Mouse (Mus musculus): ENCODE data around the gene Foxred2. TPM values are rescaled to one million over a fixed set of nuclear protein-coding genes. Genes with fewer than 3 reads are reported as not detected.

The Foxred2 gene
- polyA plus RNA-seq, 1 experiment from 2014 or later, result 6.2 TPM

DNA sequence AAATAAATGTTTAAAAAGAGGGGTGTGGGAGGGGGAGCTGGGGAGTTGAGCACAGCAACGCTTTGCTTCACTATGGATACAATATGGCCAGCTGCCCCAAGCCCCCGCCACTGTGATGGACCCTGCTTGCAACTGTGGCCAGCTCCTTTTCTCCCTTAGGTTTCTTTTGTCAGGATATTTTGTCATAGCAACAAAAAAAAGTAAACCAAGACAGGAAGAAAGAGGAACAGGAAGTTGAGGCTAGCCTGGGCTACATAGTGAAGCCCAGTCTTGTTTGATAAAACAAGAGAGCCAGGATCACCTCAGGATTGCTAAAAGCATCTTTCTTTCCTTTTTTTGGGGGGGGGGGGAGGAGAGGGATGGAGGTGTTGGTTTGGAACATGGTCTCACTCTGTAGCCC is 31.3 kb downstream of the Foxred2 start:
- Histone ChIP-seq H3K36me3 (peaks cover 67% of the 10 kb centered on the region), H3K27me3 (no peaks in the 10 kb centered on the region), H3K9me3 (no peaks in the 10 kb centered on the region), H3K4me3 (no peak overlapping the region), H3K9ac (no peak overlapping the region), H3K4me2 (no peak overlapping the region), H3K27ac (no peak overlapping the region), H3K4me1 (replicated peaks) (peaks cover 21% of the 10 kb centered on the region)
- ATAC-seq (ENCODE audit: low FRiP score), result no peak
- WGBS, result 95% methylated on average over 2 of the region's 2 CpGs

- Histone ChIP-seq H3K4me3 (no peak overlapping the region), H3K27me3 (no peaks in the 10 kb centered on the region), H3K4me2 (no peak overlapping the region), H3K9ac (no peak overlapping the region), H3K36me3 (peaks cover 83% of the 10 kb centered on the region), H3K9me3 (no peaks in the 10 kb centered on the region), H3K4me1 (replicated peaks) (peaks cover 12% of the 10 kb centered on the region), H3K27ac (no peak overlapping the region)
- no peak for ATAC-seq (ENCODE audit: low FRiP score)
- WGBS, result 74% methylated on average over 9 of the region's 9 CpGs
Measured at GRCm38 (mm10) chr15:77923267-77924035, 33.1 kb downstream of the Foxred2 start.

GRCm38 (mm10) chr15:77922710-77923109 is 33.8 kb downstream of the Foxred2 start:
- H3K9me3 ChIP-seq, result no peaks in the 10 kb centered on the region
- no peaks in the 10 kb centered on the region for H3K27me3 ChIP-seq
- peaks cover 89% of the 10 kb centered on the region for H3K36me3 ChIP-seq
- no peak overlapping the region for H3K9ac ChIP-seq
- ATAC-seq (ENCODE audit: low FRiP score), result no peak
- H3K27ac ChIP-seq, result no peak overlapping the region
- H3K4me2 ChIP-seq, result no peak overlapping the region
- 84% methylated on average over 9 of the region's 9 CpGs for WGBS
- H3K4me1 ChIP-seq (replicated peaks), result peaks cover 5% of the 10 kb centered on the region
- H3K4me3 ChIP-seq, result no peak overlapping the region

- Histone ChIP-seq H3K9me3 (no peaks in the 10 kb centered on the region), H3K4me3 (no peak overlapping the region), H3K4me1 (replicated peaks) (no peaks in the 10 kb centered on the region), H3K27ac (no peak overlapping the region), H3K27me3 (no peaks in the 10 kb centered on the region), H3K4me2 (no peak overlapping the region), H3K36me3 (peaks cover 82% of the 10 kb centered on the region), H3K9ac (no peak overlapping the region)
- 85% methylated on average over 6 of the region's 6 CpGs for WGBS
- no peak for ATAC-seq (ENCODE audit: low FRiP score)
Measured at GRCm38 (mm10) chr15:77921636-77922035, 34.9 kb downstream of the Foxred2 start.

DNA sequence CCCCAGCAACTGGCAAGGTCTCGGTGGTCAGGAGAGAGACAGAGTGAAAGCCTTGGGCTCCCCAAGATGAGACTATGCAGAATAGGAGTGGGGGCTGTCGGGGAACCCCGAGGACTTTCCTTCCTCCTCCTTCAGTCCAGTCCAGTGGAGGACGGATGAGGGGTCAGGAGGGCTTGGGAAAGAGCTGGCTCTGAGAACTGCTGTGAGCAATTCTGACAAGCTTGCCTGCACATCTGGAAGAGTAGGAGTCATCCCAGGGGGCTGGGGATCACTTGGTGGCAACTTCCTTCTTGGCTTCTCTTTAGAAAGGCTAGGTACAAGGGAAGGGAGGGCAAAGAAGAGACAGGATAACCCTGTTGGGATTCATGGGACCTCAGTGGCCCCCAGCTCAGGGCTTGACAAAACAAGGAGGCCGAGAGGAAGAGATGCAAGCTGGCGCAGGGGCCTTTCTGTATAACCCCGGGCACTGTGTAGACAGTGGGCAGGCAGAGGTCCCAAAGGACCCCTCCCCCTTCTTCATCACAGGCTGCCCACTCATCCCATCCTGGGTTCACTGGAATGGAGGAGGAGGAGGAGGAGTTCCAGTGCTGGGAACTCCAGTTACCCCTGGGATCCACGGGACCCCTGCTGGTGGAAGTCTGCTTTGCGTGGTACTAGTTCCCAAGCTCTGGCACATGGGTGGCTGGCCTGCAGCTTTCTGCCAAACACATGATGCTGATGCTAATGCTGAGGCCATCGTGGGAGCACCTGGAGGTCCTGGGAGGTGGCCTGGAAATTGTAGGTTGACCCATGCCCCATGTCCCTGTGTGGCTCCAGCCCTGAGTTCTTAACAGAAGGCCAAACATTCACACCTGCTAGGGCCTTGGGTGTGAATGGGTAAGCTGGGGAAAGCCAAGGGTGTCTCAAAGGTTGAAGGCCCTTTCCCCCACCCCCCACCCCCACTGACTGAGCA is 35.7 kb downstream of the Foxred2 start:
- Histone ChIP-seq H3K4me3 (no peak overlapping the region), H3K4me2 (no peak overlapping the region), H3K36me3 (peaks cover 82% of the 10 kb centered on the region), H3K9me3 (no peaks in the 10 kb centered on the region), H3K27me3 (no peaks in the 10 kb centered on the region), H3K4me1 (replicated peaks) (no peaks in the 10 kb centered on the region), H3K27ac (no peak overlapping the region; the same call in 1 of the 2 replicates), H3K9ac (no peak overlapping the region)
- WGBS, result 80% methylated on average over 10 of the region's 10 CpGs
- ATAC-seq (ENCODE audit: low FRiP score), result no peak

DNA sequence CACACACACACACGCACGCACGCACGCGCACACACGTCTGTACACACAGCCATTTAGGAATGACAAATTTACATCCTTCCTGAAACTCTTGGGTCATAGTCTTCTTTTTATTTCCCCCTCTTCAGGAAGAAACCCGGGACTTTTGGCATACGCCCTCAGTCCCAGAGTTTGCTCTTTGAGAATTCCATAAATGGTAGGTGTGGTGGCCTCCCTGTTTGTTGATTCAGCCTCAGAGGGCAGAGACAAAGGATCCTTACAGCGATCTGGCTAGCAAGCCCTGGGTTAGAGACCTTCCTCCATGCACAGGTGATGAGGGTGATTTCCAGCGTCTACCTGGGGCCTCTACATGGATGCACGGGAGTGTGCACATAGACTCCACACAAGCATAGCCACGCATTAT is 37.1 kb downstream of the Foxred2 start:
- ATAC-seq (ENCODE audit: low FRiP score), result no peak
- Histone ChIP-seq H3K9ac (peak overlapping the region; percentile 14; the same call in 1 of the 2 replicates), H3K4me3 (no peak overlapping the region), H3K4me2 (no peak overlapping the region), H3K36me3 (peaks cover 85% of the 10 kb centered on the region), H3K27ac (no peak overlapping the region), H3K9me3 (no peaks in the 10 kb centered on the region), H3K27me3 (no peaks in the 10 kb centered on the region), H3K4me1 (replicated peaks) (no peaks in the 10 kb centered on the region)
- 92% methylated on average over 12 of the region's 12 CpGs for WGBS

- Histone ChIP-seq H3K9ac (no peak overlapping the region), H3K9me3 (no peaks in the 10 kb centered on the region), H3K27ac (no peak overlapping the region), H3K4me1 (replicated peaks) (peaks cover 2% of the 10 kb centered on the region; the same call in 1 of the 2 replicates), H3K36me3 (peaks cover 75% of the 10 kb centered on the region), H3K27me3 (no peaks in the 10 kb centered on the region), H3K4me3 (no peak overlapping the region), H3K4me2 (no peak overlapping the region)
- peak; percentile 51 for ATAC-seq (ENCODE audit: low FRiP score)
- 41% methylated on average over 8 of the region's 8 CpGs for WGBS
Measured at GRCm38 (mm10) chr15:77916851-77917544, 39.5 kb downstream of the Foxred2 start.

DNA sequence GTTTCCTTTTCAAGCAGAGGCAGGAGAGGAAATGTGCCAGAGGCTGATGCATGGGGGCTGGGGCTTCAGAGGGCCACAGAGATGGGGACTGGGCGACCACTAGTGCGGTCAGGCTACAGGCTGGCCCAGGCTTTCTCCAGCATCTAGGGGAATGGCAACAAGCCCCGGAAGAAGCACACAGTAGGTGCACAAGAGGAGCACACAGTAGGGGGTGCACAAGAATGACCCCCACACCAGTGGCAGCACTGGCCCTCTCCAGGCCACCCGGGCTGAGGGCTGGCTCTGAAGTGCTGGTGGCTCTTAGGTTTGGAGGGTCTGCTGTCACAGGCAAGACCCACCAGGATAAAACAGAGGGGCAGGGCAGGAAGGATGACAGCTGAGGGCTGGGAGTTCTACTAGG is 41.2 kb downstream of the Foxred2 start:
- Histone ChIP-seq H3K27ac (no peak overlapping the region), H3K4me2 (no peak overlapping the region), H3K9me3 (no peaks in the 10 kb centered on the region), H3K4me1 (replicated peaks) (peaks cover 2% of the 10 kb centered on the region; the same call in 1 of the 2 replicates), H3K27me3 (no peaks in the 10 kb centered on the region), H3K4me3 (no peak overlapping the region), H3K36me3 (peaks cover 61% of the 10 kb centered on the region), H3K9ac (no peak overlapping the region)
- ATAC-seq (ENCODE audit: low FRiP score), result no peak
- 95% methylated on average over 4 of the region's 4 CpGs for WGBS

GRCm38 (mm10) chr15:77914507-77914906 is 42.0 kb downstream of the Foxred2 start:
- peaks cover 2% of the 10 kb centered on the region; the same call in 1 of the 2 replicates for H3K4me1 ChIP-seq (replicated peaks)
- H3K36me3 ChIP-seq, result peaks cover 54% of the 10 kb centered on the region
- H3K4me3 ChIP-seq, result no peak overlapping the region
- no peak overlapping the region for H3K4me2 ChIP-seq
- no peak overlapping the region for H3K9ac ChIP-seq
- H3K27me3 ChIP-seq, result no peaks in the 10 kb centered on the region
- ATAC-seq (ENCODE audit: low FRiP score), result no peak
- WGBS, result 96% methylated on average over 3 of the region's 3 CpGs
- H3K9me3 ChIP-seq, result no peaks in the 10 kb centered on the region
- no peak overlapping the region for H3K27ac ChIP-seq

DNA sequence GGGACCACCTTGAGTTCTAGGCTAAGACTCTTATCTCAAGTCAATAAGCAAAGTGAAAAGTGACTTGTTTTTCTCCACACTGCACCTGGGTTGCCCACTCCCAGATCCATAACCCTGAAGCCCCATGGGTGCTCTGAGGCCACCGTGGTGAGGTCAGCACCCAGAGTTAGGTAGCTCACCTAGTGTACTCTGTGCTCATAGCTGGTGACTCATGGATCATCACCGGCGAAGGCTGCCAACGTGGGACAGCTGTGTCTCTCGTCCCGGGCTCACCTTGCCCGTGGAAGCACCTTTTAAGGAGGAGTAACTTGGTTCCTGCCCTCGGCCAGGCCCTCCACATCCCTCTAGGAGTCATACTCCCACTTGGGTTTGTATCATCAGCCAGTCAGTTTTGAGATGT is 43.5 kb downstream of the Foxred2 start:
- H3K4me1 ChIP-seq (replicated peaks), result peaks cover 2% of the 10 kb centered on the region; the same call in 1 of the 2 replicates
- no peaks in the 10 kb centered on the region for H3K9me3 ChIP-seq
- H3K4me2 ChIP-seq, result no peak overlapping the region
- peaks cover 40% of the 10 kb centered on the region for H3K36me3 ChIP-seq
- H3K27me3 ChIP-seq, result no peaks in the 10 kb centered on the region
- H3K4me3 ChIP-seq, result no peak overlapping the region
- WGBS, result 92% methylated on average over 8 of the region's 8 CpGs
- H3K9ac ChIP-seq, result 0 out of 2 replicates have a peak overlapping the region, but pooled peaks have one; percentile 6
- no peak for ATAC-seq (ENCODE audit: low FRiP score)
- H3K27ac ChIP-seq, result no peak overlapping the region

DNA sequence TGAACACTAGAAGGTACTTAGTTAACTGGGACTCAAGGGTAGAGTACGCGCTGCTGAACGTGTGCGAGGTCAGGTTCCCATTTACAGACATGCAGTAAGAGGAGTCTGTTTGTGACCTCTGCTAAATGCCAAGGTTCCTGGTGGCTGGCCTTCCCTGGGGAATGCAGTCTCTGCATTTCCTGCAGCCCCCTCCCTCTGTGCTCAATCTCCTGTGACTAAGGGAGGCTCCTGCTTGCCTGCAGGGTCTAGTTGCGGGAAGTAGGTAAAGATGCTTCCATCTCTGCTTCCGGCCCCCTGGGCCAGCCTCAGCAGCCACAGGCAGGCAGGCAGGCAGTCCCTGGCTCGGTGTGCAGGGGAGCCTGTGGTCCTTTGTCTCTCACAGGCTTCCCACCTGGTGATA is 43.9 kb downstream of the Foxred2 start:
- Histone ChIP-seq H3K9ac (0 out of 2 replicates have a peak overlapping the region, but pooled peaks have one; percentile 6), H3K27ac (no peak overlapping the region), H3K36me3 (peaks cover 36% of the 10 kb centered on the region), H3K4me2 (no peak overlapping the region), H3K4me3 (no peak overlapping the region), H3K27me3 (no peaks in the 10 kb centered on the region), H3K4me1 (replicated peaks) (peaks cover 2% of the 10 kb centered on the region; the same call in 1 of the 2 replicates), H3K9me3 (no peaks in the 10 kb centered on the region)
- ATAC-seq (ENCODE audit: low FRiP score), result no peak
- 66% methylated on average over 7 of the region's 7 CpGs for WGBS

DNA sequence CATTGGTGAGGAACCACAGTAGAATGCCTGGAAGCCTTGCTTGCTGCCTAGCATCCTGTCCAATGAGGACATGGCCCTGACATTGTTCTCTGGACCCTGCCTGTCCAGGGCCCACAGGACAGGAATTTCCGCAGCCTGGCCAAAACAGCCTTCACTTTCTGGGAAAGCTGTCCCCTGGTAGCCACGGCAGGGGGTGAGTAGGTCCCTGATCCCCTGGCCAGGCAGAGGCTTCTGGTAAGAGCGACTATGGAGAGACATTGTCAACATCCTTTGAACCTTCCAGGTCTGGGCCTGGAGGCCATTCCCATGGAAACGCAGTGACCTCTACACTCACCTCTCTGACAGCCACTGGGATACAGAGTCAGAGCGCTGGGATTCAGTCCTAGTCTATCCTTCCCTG is 44.5 kb downstream of the Foxred2 start:
- no peaks in the 10 kb centered on the region for H3K9me3 ChIP-seq
- WGBS, result 55% methylated on average over 5 of the region's 5 CpGs
- peaks cover 2% of the 10 kb centered on the region; the same call in 1 of the 2 replicates for H3K4me1 ChIP-seq (replicated peaks)
- H3K9ac ChIP-seq, result no peak overlapping the region
- no peak overlapping the region for H3K27ac ChIP-seq
- no peak for ATAC-seq (ENCODE audit: low FRiP score)
- H3K4me2 ChIP-seq, result no peak overlapping the region
- peaks cover 35% of the 10 kb centered on the region for H3K36me3 ChIP-seq
- H3K4me3 ChIP-seq, result no peak overlapping the region
- H3K27me3 ChIP-seq, result peaks cover 3% of the 10 kb centered on the region; the same call in 1 of the 2 replicates

Data from hindbrain, embryonic 13.5 days (tissue).